Mouse (Mus musculus) testis, adult 2 months (tissue): ENCODE results near the gene Hfe2.

Experiments used
- CTCF ChIP-seq: fragments of 200-500 bp; IDR thresholded peaks from 2 replicates; pipeline ENCODE4 v1.5.1; 2012; ENCODE audit warnings: low read depth, mild to moderate bottlenecking, inconsistent platforms, low read length, moderate library complexity; ENCODE audit not compliant: control insufficient read depth, insufficient read depth, insufficient replicate concordance
- POLR2A ChIP-seq: fragments of 200-500 bp; IDR thresholded peaks from 2 replicates; pipeline ENCODE4 v1.6.1; 2012; ENCODE audit warnings: low read depth, mild to moderate bottlenecking, inconsistent platforms, low read length, moderate library complexity; ENCODE audit not compliant: control insufficient read depth

GRCm38 (mm10) chr3:96556651-96557635, 32.0 kb downstream of the Hfe2 start:
- TF ChIP-seq POLR2A (no peak), CTCF (no peak)
